Mouse (Mus musculus) ES-Bruce4 (cell line): ENCODE data around the gene Vsir.

Source experiments
- CTCF ChIP-seq: IDR thresholded peaks from one replicate; pipeline ENCODE4 v1.8.1; 2011; ENCODE audit warnings: low read depth, low read length
- EP300 ChIP-seq: IDR thresholded peaks from 2 replicates; pipeline ENCODE4 v1.6.1; 2011; ENCODE audit warnings: low read depth, low read length; ENCODE audit not compliant: insufficient read depth
- POLR2A ChIP-seq: IDR thresholded peaks from one replicate; pipeline ENCODE4 v1.8.1; 2011; ENCODE audit warnings: low read length; ENCODE audit not compliant: insufficient read depth

- TF ChIP-seq CTCF = no peak
- no peak for TF ChIP-seq EP300
- TF ChIP-seq POLR2A = no peak
These were observed 12.1 kb upstream of the Vsir start for GRCm38 (mm10) chr10:60334583-60334982.
